Mouse (Mus musculus) limb, embryonic 14.5 days (tissue): ENCODE results near the gene Rpgrip1l. TPM values are rescaled to one million over a fixed set of nuclear protein-coding genes. Genes with fewer than 3 reads are reported as not detected.

ENCODE experiments used
- ATAC-seq: fragments of 200-750 bp; cut with Nextera tagmentation; 2 replicates; pipeline ENCODE4 v1.8.0; 2017; ENCODE audit warnings: low read depth, moderate number of reproducible peaks, moderate TSS enrichment; ENCODE audit not compliant: low FRiP score
- DNase-seq: peaks from one replicate; pipeline ENCODE4 v3.0.0-alpha.2; 2015; ENCODE audit warnings: low spot score
- H3K27ac ChIP-seq: fragments of 300-500 bp; sonication (generic); replicated peaks from 2 replicates; pipeline ENCODE4 v1.5.1; 2014; ENCODE audit warnings: low read depth, mild to moderate bottlenecking, low read length, moderate library complexity, mixed read lengths
- H3K27me3 ChIP-seq: fragments of 300-500 bp; sonication (generic); 2 replicates; pipeline ENCODE4 v1.6.1; 2014; ENCODE audit warnings: low read length, mixed read lengths; ENCODE audit not compliant: control insufficient read depth, insufficient read depth
- H3K36me3 ChIP-seq: fragments of 300-500 bp; sonication (generic); 2 replicates; pipeline ENCODE4 v1.6.1; 2014; ENCODE audit warnings: mild to moderate bottlenecking, low read length, moderate library complexity, mixed read lengths; ENCODE audit not compliant: control insufficient read depth, insufficient read depth
- H3K4me1 ChIP-seq: fragments of 300-500 bp; sonication (generic); 2 replicates; pipeline ENCODE4 v1.6.1; 2014; ENCODE audit warnings: antibody characterized with exemption, low read length, mixed read lengths; ENCODE audit not compliant: control insufficient read depth, insufficient read depth
- H3K4me2 ChIP-seq: fragments of 300-500 bp; sonication (generic); replicated peaks from 2 replicates; pipeline ENCODE4 v1.6.1; 2014; ENCODE audit warnings: low read depth, mild to moderate bottlenecking, low read length, moderate library complexity; ENCODE audit not compliant: severe bottlenecking
- H3K4me3 ChIP-seq: fragments of 300-500 bp; sonication (generic); replicated peaks from 2 replicates; pipeline ENCODE4 v1.5.1; 2014; ENCODE audit warnings: low read length
- H3K9ac ChIP-seq: fragments of 300-500 bp; sonication (generic); 2 replicates; pipeline ENCODE4 v1.6.1; 2014; ENCODE audit warnings: mild to moderate bottlenecking, low read depth, low read length, moderate library complexity; ENCODE audit not compliant: severe bottlenecking
- H3K9me3 ChIP-seq: fragments of 300-500 bp; sonication (generic); 2 replicates; pipeline ENCODE4 v1.6.1; 2016; ENCODE audit warnings: low read length; ENCODE audit not compliant: control insufficient read depth
- POLR2A ChIP-seq: fragments of 200-500 bp; IDR thresholded peaks from 2 replicates; pipeline ENCODE4 v1.8.0; 2012; ENCODE audit warnings: inconsistent platforms, mild to moderate bottlenecking, moderate library complexity, borderline replicate concordance; ENCODE audit not compliant: insufficient read depth, insufficient read length; ENCODE audit errors: extremely low read depth
- WGBS: fragments of 180-500 bp; shearing (Covaris S2); extraction: QIAGEN DNeasy Blood & Tissue Kit; methylation state at CpG from one replicate; pipeline ENCODE4 v1.1.7; 2014; 5-methylcytosine and 5-hydroxymethylcytosine counted together
- polyA plus RNA-seq, 2 experiments: library from polyadenylated mRNA; depleted of rRNA in 1 of 2; stranded (reverse) in 1 of 2; unstranded in 1 of 2; fragments of >200 nt; fragmentation: Nextera tagmentation in 1 of 2; extraction: Ambion mirVana in 1 of 2; gene quantifications; 2 replicates each; pipeline versions ENCODE4 v1.2.1 to v1.2.3; 2012 to 2014

Gene Rpgrip1l
- polyA plus RNA-seq, 2 experiments: 7.7 to 16.5 TPM

- Histone ChIP-seq H3K4me2 (no peak overlapping the region), H3K27ac (no peak overlapping the region), H3K9me3 (no peaks in the 10 kb centered on the region), H3K9ac (no peak overlapping the region), H3K36me3 (0 out of 2 replicates have a peak, but pooled peaks cover 3% of the 10 kb centered on the region), H3K4me3 (no peak overlapping the region), H3K27me3 (no peaks in the 10 kb centered on the region), H3K4me1 (peaks cover 13% of the 10 kb centered on the region; the same call in 1 of the 2 replicates)
- DNase-seq (no peak), ATAC-seq (no peak)
- WGBS: 82% methylated on average over 7 of the region's 7 CpGs
- TF ChIP-seq POLR2A: no peak
Observed at GRCm38 (mm10) chr8:91318938-91319729, 6.1 kb upstream of the Rpgrip1l start.

DNA sequence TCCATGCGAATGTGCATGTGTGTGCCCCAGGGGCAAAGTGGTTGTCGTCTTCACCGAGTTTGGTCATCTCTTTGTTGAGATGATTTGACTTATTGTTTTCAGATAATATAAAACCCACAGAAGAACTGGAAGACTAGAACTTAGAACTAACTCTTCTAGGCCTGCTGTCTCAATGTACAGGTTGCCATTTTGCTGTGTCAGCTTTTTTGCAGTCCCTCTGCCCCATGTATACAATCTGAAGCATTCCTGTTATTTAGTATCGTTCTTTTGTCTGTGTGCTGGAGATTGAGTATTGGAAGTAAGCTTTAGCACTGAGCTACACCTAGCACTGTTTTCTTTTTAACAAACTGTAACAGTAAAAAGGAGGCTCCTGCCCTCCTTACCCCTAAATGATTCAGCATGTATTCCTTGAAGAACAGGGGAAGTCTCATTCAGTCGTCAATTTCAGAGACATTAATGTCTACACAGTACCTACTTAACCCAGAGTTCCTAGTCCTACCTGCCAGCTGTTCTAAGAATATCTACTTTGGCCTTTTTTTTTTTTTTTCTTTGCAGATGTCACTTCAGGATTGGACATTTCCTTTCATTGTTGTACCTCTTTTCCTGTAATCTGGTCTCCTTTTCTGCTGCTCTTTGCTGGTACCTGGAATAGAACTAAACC lies 4.6 kb upstream of the Rpgrip1l start:
- 91% methylated on average over 5 of the region's 5 CpGs for WGBS
- DNase-seq: no peak
- Histone ChIP-seq H3K36me3 (0 out of 2 replicates have a peak, but pooled peaks cover 3% of the 10 kb centered on the region), H3K4me3 (no peak overlapping the region), H3K4me1 (peaks cover 8% of the 10 kb centered on the region; the same call in 1 of the 2 replicates), H3K27me3 (no peaks in the 10 kb centered on the region), H3K9ac (no peak overlapping the region), H3K4me2 (no peak overlapping the region), H3K9me3 (no peaks in the 10 kb centered on the region), H3K27ac (no peak overlapping the region)
- no peak for ATAC-seq
- TF ChIP-seq POLR2A: no peak

GRCm38 (mm10) chr8:91312342-91312741 lies 720 bp downstream of the Rpgrip1l start:
- Histone ChIP-seq H3K9me3 (no peaks in the 10 kb centered on the region), H3K4me1 (peaks cover 12% of the 10 kb centered on the region; the same call in 1 of the 2 replicates), H3K4me2 (peak overlapping the region; percentile 69), H3K9ac (peak overlapping the region; percentile 61), H3K27ac (no peak overlapping the region), H3K36me3 (0 out of 2 replicates have a peak, but pooled peaks cover 3% of the 10 kb centered on the region), H3K27me3 (no peaks in the 10 kb centered on the region), H3K4me3 (peak overlapping the region; percentile 72)
- ATAC-seq: no peak
- no peak for DNase-seq
- WGBS: 85% methylated on average over 2 of the region's 2 CpGs
- TF ChIP-seq POLR2A: no peak

DNA sequence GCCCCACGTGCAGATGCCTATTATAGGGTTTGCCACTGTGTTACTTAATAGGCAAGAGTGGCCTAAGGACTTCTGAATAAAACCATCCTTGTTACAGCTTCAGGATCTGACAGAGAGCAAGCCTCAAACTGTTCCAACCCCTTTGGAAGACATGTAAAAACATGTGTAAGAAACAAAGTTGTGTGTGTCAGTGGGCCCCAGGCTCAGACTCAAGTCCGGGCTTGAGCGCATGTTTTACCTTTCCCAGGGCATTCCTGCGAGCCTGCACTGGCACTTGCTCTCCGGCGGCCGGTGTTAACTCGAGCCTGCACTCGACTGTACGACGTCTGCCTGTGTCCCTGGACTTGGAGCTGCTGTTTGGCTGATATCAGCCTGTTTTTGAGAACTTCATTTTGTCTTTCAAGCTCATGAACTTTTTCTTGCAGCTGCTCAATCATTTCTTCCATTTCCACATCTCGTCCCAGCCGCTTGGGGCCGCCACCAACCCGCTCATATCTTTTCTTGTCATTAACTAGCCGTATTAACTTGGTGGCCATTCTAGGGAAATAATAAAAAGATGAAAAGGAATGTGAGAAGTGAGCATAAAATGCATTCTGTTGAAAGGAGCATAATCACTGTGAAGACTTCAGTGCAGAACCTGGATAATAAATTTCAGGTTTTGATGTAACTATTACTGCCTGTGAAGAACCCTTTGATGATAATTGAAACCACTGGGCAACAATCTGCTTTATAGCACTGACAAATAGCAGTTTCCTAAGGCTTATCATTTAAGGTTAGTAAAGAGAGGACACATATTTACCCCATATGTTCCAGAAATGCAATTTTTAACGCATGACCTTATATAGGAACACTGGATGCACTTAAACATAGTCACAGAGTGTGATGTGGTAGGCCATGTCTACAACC lies 8.3 kb downstream of the Rpgrip1l start:
- no peak overlapping the region; the same call in 1 of the 2 replicates for H3K27ac ChIP-seq

More for the DNA sequence above, 8.3 kb downstream of the Rpgrip1l start:
- Histone ChIP-seq H3K4me3 (no peak overlapping the region), H3K4me2 (no peak overlapping the region), H3K9ac (no peak overlapping the region), H3K4me1 (0 out of 2 replicates have a peak, but pooled peaks cover 2% of the 10 kb centered on the region), H3K27me3 (no peaks in the 10 kb centered on the region), H3K36me3 (no peaks in the 10 kb centered on the region), H3K9me3 (no peaks in the 10 kb centered on the region)
- 13% methylated on average over 17 of the region's 17 CpGs for WGBS
- TF ChIP-seq POLR2A: no peak
- ATAC-seq (no peak), DNase-seq (peak; percentile 59)
